Mouse (Mus musculus): ENCODE measurements at regions not wholly inside any gene's neighbourhood (a gene's known extent, or its start where the extent isn't known, plus 50 kb on each side); places are given as distances from the start of the nearest gene placed in this dataset.

DNA sequence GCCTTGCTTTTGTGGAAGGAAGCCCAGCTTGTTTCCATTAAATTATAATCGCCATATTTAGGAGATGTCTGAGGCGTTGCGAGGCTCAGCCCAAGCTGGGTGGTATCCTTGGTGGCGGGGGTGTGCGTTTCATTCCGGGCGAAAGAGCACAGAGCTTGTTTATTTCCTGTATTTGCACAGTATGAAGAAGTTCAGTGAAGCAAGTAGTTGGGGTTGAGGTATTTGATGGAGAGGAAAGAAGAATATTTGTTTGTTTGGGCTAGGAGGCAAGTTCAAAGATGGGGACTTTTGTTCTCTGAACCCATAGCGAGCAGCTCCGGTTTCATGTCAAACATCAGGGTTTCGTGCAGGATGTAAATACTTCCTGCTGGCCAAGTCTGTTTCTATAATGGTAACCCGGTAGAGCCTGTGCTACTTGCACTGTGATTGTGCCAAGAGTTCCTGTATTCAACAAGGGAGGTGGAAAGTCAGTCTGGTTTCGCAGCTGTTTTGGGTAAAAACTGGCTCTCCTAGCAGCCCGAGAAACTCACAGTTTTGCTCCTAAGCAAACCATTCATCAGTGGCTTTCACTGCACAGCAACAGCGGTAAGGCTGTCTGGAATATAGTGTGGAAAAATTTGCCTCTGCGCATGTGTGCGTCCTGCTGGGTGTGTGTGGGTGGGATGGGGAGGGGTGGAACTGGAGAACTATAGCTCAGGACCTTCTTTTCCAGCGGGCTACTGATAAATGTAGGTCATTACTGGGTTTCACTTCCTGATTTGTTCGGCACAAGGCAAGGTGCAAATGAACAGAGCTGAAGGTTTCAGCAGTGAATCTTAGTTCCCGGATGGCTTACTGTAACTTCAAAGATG is 306.7 kb upstream of the Nrip1 start:
- TF ChIP-seq GATA1 (IDR thresholded peaks at IDR 0.05; ENCODE audit: low read length), result no peak

DNA sequence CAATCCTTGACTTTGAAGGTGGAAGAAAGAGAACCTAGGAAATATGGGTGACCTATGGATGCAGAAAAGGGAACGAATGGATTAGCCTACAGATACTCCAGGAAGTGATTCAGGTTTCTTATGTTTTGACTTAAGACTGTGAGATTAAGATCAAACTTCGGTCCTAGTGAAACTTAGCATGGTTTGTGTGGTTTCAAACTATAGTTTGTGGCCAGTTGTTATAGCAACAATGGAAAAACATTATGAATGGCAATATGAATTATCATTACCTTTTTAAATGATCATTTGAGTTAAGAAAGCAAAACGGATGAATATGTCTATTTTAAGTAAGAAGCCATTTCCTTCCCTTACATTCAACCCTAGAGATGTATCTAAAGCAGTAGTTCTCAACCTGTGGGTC is 305.3 kb upstream of the Nrip1 start:
- no peak for TF ChIP-seq GATA1 (IDR thresholded peaks at IDR 0.05; ENCODE audit: low read length)

DNA sequence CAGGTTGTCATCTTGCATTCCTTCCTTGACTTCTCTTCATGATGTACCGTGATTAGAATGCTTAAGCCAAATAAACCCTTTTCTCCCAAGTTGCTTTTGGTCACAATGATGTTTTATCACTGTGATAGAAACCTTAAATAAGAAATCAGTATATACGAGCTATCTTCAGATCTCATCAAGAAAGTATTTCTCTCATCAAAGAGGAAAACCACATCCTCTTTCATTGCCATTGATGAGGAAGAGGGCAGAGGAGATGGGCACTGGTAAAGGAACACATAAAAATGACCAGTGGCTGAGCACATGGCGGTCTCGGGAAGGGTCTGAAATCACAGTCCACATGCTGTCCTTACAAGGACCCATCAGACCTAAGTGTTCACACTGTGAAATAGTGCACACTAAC is 296.2 kb upstream of the Nrip1 start:
- no peak for TF ChIP-seq GATA1 (IDR thresholded peaks at IDR 0.05; ENCODE audit: low read length)

DNA sequence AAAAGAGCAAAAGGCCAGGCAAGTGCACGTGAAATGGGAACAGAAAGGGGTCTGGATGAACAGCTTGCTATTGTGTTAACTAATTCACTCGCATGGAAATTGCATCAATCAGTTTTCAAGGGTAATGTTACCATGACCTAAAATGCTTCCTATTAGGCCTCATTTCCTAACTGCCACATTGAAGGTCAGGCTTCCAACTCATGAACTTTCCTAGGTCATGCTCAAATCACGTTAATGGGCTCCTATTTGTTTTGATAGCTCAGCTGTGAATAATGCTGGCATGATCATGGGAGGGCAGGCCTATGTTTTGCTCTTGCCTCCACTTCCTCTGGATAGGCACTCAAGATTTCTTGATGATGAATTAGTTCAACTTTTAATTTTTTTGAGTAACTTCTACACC is 293.4 kb upstream of the Nrip1 start:
- no peak for TF ChIP-seq GATA1 (IDR thresholded peaks at IDR 0.05; ENCODE audit: low read length)

DNA sequence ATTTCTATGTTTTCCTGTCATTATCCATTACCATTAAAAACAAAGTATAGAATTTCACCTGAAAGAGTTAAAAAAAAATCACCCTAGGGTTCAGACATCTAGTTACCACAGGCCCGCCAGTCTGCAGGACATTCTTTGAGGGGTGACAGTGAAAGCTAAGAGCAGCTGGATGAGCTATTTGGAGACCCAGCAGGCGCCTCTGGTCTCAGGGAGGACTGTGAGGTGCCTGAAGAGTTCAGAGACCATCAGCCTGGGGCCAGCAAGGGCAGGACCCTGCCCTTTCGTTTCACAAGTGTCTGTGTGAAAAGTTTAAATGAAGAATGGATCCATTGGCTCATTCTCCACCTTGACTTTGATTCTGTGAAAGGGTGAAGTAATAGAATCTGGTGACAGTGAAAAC is 281.5 kb upstream of the Nrip1 start:
- no peak for TF ChIP-seq GATA1 (IDR thresholded peaks at IDR 0.05; ENCODE audit: low read length)

DNA sequence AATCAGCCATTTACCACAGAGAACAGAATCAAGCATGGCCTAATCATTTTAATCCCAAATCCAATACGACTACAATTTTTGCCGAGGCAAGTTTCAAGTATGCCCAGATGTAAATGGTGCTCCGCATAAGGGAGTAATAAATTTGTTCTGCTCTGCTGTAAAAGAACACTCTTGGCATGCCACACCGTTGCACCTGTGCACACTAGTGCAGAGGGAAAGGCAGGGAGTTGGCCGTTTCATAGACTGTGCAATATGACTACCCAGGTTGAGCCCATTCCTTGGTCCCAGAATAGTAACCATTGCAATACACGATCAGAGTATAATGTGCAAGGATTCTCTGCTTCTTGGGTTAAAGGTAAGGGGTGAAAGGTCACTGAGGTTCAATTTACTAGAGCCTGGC is 270.7 kb upstream of the Nrip1 start:
- TF ChIP-seq GATA1 (IDR thresholded peaks at IDR 0.05; ENCODE audit: low read length), result no peak

DNA sequence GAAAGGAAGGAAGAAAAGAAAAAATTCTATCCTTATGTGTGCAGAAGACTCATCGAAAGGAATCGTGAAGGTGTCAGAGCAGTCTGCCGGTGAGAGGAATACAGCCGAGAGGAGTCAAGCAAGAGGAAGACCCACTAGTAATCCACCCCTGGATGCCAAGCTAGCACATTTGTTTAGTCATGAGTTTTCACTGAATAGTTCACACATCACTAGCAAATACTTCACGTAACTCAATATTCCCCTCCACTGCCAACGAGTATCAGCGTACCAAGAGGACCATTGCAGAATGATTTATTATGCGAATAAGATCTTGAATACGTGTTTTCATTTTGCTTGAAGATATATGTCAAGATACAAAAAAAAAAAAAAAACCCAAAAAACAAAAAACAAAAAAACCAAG is 270.2 kb upstream of the Nrip1 start:
- TF ChIP-seq GATA1 (IDR thresholded peaks at IDR 0.05; ENCODE audit: low read length), result no peak

DNA sequence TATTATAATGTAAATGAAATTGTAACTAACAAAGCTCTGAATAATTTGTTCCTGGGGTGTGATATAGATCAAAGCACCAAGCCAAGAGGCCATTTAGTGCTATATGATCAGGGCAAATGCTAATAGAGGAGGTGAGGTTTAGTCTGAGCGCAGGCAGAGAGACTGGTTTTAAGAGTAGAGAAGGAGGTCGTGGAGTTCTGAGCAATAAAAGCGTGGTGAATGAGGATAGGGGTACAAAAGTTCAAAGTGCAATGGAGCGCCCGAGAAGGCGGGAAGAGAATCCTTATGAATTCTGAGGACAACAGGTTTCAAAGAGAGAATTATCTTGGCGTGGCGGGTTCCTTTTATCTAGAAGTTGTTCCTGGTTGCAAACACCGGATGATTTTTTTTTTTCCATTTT is 261.5 kb upstream of the Nrip1 start:
- no peak for TF ChIP-seq GATA1 (IDR thresholded peaks at IDR 0.05; ENCODE audit: low read length)

DNA sequence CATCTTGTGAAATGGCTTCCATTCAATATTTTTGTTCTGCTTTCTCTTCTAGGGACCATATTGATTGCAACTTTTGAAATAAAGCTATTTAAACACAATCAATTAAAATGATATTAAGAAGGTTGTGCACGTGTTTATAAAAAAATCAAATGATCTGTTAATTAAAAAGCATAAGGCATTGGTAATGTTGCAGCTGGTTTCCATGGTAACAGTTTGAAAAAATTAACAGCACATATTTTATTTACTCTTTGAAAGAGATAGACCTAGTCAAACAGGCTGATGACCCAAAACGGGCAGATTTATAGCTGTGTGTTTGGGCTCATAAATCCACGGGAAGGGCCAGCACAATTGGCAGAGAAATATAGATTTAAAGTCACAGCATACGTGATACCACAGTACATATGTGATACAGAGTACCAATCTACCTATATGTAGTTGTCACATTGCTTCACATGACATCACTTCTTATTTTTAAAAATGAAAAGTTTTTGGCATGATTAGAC is 260.6 kb upstream of the Nrip1 start:
- TF ChIP-seq GATA1 (IDR thresholded peaks at IDR 0.05; ENCODE audit: low read length), result no peak

DNA sequence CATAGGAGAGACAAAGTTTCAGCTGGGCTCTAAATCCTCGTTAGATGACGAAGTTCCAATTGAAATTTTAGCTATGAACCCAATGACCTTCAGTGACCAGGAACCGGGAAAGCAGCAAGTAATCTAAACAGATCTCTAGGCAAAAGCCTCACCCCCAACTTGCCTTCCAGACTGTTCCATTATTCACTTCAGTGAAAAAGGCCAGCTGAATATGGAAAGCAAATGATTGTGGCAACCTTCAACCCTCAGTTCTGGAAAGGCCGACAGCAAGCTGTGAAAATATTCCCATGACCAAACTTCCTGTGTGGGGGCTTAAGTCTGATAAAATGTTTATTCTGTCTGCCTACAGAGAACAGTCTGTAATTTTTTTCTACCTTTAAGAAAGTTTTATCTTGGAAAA is 252.5 kb upstream of the Nrip1 start:
- TF ChIP-seq GATA1 (IDR thresholded peaks at IDR 0.05; ENCODE audit: low read length), result no peak

DNA sequence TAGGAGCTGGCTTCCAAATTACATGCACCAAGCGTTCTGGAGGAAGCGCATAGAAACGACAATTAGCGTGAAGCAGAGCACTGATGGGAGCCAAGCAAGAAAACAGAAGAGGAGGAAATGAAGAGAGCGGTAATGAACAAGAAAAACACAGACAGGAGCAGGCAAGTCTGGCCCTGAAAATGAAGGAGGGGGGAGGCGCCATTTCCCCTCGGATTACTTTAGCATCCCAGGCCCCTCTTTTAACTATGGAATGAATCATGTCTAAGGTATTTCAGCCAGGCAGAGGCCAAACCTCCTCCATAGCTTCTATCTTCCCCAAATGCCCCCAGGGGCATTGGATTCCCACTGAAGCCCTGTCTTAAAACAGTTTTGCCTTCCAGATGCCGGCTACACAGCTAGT is 248.1 kb upstream of the Nrip1 start:
- no peak for TF ChIP-seq GATA1 (IDR thresholded peaks at IDR 0.05; ENCODE audit: low read length)

DNA sequence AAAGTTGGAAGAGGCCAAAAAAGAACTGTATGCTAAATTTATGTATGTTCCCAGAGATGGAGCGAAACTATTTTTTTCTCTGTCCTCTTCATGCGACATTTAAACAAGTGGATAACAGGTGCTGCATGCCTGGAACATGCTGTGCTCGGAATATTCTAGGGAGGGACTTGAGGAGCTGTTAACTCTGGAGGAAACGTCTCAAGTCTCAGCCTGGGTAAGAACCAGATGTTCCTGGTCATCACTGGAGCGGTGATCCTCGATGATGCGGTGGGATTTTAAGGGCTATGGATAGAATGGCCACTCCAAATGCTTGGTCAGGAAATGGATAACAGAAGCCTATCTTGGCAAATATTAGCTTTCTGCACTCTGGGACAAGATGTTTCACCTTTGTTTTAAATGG is 244.7 kb upstream of the Nrip1 start:
- TF ChIP-seq GATA1 (IDR thresholded peaks at IDR 0.05; ENCODE audit: low read length), result no peak

DNA sequence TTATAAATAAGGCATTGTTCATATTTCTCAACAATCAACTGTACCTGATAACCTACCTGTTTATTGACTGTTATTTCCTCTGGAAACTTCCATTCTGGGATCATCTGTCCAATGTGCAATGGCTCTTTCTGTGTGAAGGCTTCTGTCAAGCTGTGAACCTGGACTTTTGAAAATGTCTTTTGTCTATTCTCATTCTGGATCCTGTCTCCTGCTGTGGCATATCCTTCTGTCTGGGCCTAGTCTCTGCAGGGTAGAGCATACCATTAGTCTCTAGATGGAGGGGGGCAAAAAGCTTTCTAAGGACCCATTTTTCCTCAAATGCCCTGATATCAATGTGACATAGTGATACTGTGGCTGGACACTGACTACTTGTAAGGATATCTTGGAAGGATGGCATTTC is 237.4 kb upstream of the Nrip1 start:
- no peak for TF ChIP-seq GATA1 (IDR thresholded peaks at IDR 0.05; ENCODE audit: low read length)

DNA sequence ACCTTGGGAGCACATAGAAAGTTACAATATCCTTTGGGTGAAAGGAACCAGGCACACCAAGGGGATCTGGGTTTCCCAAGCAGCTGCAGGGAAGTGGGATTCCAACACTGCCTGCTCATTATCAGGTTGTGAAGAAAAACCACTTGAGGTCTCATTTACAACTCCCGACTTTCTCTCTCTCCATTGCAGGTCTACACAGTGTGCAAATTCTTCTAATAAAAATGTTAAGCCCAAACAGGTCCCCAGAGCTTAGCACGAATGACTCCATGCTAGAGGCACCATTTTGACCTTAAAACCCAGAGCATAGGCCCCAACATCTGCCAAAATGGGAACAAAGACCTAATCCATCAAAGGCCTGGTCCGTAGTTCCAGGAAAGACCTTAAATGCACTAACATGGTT is 231.3 kb upstream of the Nrip1 start:
- no peak for TF ChIP-seq GATA1 (IDR thresholded peaks at IDR 0.05; ENCODE audit: low read length)

DNA sequence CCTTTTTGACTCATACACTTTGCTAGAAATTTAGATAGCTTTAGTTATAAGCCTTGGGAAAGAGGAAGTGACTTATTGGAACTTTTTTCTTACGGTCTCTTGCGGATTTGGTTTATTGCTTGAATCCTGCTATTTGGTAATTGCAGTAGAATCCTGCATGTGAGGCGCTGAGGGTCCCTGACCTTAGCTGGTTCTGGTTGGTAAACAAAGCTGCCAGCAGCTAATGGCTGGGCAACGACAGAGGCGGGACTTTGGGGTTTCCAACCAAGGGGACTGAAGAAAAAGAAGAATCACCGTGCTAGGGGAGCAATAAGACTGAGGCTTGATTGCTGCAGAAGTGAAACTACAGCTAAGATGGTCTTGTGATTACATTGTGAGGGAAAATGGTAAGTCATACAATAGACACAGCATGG is 230.2 kb upstream of the Nrip1 start:
- no peak for TF ChIP-seq GATA1 (IDR thresholded peaks at IDR 0.05; ENCODE audit: low read length)

DNA sequence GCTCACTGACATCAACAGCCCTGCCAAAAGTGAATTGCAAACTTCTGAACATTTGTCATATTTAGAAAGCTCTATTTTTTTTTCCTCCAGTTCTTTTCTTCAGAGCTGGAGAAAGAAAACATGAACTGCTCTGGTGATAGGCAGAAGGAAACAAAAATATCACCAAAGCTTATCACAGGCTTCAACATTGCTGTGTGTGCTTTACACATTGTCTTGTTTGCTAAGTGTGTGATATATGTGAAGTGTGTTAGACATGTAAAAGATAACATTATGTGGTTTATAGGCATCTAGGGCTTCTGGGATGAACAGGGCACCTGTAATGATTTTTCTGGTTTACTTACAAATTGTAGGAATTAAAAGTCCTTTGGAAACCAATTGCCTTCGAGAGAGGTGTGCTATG is 229.8 kb upstream of the Nrip1 start:
- TF ChIP-seq GATA1 (IDR thresholded peaks at IDR 0.05; ENCODE audit: low read length), result no peak

DNA sequence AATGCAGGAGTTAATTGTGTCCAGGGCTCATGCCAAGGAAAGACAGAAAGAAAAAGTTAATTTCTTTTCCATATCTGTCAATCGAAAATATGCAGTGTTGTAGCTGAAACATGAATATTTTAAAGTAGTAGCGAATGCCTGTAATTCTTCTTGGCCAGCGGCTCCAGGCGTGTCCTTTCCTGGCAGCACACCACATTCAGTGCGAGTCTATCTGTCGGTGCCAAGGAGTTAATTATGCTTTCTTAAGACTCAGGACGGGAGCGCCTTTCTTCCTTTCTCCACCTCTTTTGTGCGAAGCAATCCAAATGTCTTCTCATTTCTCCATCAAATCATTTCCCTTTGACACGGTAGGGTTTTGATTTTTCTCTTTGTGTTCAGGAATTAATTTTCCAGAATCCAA is 226.5 kb upstream of the Nrip1 start:
- no peak for TF ChIP-seq GATA1 (IDR thresholded peaks at IDR 0.05; ENCODE audit: low read length)
